Mouse (Mus musculus) bone marrow macrophage, adult 2 months (primary cell): ENCODE measurements around the gene Lamtor4. TPM values are rescaled to one million over a fixed set of nuclear protein-coding genes. Genes with fewer than 3 reads are reported as not detected.
A peak's percentile ranks its signal among the peaks of the same experiment; 100 is the strongest.

ENCODE experiments used
- H3K27ac ChIP-seq: 2 replicates; pipeline ENCODE4 v1.5.1; 2012; ENCODE audit warnings: low read depth, low read length; ENCODE audit not compliant: insufficient read depth
- H3K4me1 ChIP-seq: 2 replicates; pipeline ENCODE4 v1.6.1; 2012; ENCODE audit warnings: low read length; ENCODE audit not compliant: control insufficient read depth, insufficient read depth
- H3K4me3 ChIP-seq: 2 replicates; pipeline ENCODE4 v1.5.1; 2012; ENCODE audit warnings: mild to moderate bottlenecking, low read length, moderate library complexity; ENCODE audit not compliant: insufficient read depth
- CTCF ChIP-seq: IDR thresholded peaks from 2 replicates; pipeline ENCODE4 v1.5.1; 2012; ENCODE audit warnings: low read depth, mild to moderate bottlenecking, low read length, moderate library complexity
- POLR2A ChIP-seq: IDR thresholded peaks from 2 replicates; pipeline ENCODE4 v1.6.1; 2012; ENCODE audit warnings: mild to moderate bottlenecking, low read depth, low read length, borderline replicate concordance
- polyA plus RNA-seq: library from polyadenylated mRNA; stranded (reverse); fragments of >200 nt; gene quantifications from 2 replicates; pipeline ENCODE4 v1.2.4, GENCODE M21; 2012; ENCODE audit not compliant: missing spikeins, insufficient read depth, insufficient read length

Lamtor4 gene
- polyA plus RNA-seq, 1 experiment, result 96.8 TPM

- TF ChIP-seq CTCF (no peak), POLR2A (no peak)
- Histone ChIP-seq H3K4me1 (peaks cover 48% of the 10 kb centered on the region), H3K4me3 (no peak overlapping the region), H3K27ac (no peak overlapping the region)
Measured at GRCm38 (mm10) chr5:138258993-138259392, 3.7 kb downstream of the Lamtor4 start.

- Histone ChIP-seq H3K4me3 (no peak overlapping the region), H3K27ac (no peak overlapping the region), H3K4me1 (peaks cover 47% of the 10 kb centered on the region)
- no peak for TF ChIP-seq POLR2A
- TF ChIP-seq CTCF, result no peak
Measured at GRCm38 (mm10) chr5:138260051-138260450, 4.8 kb downstream of the Lamtor4 start.

DNA sequence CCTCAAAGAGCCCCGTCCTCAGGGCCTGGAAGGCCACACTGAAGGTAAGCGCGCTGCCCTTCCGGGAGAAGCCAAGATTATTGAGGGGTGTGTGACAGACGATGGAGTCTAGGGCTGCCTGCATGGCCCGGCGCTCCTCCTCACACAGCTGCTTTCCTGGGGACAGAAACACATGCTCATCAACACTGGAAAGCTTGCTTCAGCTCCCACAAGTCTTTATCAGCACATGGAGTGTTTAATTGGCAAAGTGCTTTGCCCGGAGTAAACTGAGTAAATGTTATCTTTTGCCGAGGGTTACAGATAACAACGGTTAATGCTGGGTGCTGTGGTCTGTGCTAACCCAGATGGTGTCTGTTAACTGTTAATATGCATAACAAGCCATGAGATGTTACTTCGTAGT lies 5.6 kb downstream of the Lamtor4 start:
- TF ChIP-seq CTCF, result no peak
- TF ChIP-seq POLR2A, result no peak
- Histone ChIP-seq H3K4me1 (peaks cover 51% of the 10 kb centered on the region), H3K4me3 (no peak overlapping the region), H3K27ac (no peak overlapping the region)

DNA sequence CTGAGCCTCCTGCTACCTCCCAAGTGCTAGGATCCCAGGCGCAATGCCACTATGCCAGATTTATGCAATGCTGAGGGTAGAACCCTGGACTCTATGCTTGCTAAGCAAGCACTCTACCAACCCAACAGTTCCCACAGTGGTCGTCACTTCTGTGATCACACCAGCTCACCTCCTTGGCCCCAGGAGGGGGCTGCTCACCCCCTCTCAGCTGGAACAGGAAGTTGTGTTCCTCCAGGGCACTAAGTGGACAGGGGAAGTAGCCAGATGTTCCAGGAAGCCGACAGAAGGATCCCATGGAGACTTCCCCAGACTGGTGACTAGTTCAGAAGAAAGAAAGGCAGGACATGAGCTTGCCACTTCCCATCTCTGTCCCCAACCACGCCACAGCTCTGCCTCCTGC lies 6.7 kb downstream of the Lamtor4 start:
- peak overlapping the region; percentile 65 for H3K27ac ChIP-seq
- peaks cover 46% of the 10 kb centered on the region for H3K4me1 ChIP-seq
- TF ChIP-seq CTCF, result no peak
- peak overlapping the region; percentile 88 for H3K4me3 ChIP-seq

GRCm38 (mm10) chr5:138262582-138263240 lies 7.4 kb downstream of the Lamtor4 start:
- TF ChIP-seq POLR2A (no peak), CTCF (no peak)

DNA sequence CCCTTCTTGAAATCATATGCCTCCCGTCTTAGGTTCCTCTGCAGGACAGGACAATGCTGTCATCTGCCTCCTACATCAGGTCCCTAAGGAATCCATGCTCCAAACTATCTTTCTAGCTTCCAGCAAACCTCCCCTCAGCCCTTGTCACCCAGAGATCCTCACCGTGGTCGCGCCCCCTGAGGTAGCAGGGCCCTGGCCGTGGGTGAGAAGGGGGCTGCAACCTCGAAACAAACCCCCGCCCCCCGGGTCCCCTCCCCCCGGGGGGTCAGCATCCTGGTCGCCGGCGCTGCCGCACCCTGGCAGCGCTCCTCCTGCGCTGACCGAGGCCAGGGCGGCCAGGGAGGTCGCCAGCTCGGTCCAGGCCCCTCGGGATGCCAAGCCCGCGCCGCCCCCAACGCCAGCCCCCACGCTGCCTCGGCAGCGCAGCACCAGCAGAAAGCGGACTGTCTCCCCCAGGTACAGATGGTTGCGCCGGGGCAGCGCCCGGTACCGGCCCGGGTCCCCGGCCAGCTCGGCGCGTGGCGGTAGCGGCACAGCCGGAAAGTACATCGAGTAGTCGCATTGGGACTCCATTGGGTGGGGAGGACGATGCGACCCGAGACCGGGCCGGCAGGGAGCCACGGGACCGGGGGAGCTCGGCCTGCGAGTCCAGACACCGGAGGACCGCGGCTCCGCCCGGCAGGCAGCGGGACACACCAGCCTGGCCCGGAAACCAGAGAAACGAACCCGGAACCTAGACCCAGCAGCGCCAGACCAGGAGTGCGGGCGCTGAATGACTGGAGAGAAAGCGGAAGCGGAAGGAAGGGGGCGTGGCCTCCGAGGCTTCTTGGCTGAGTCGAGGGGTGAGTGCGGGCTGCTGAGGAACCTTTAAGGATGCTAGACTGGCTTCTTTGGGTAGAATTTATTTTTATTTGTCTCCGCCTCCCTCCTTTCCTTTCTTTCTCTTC lies 8.3 kb downstream of the Lamtor4 start, which contains the start of gene BC037034:
Gene BC037034, minus strand, starts transcription at position 774 of the 947 bp plus-strand sequence.
- peak; percentile 80; the same call in 1 of the 2 replicates for TF ChIP-seq POLR2A
- TF ChIP-seq CTCF, result no peak
- Histone ChIP-seq H3K4me1 (peaks cover 32% of the 10 kb centered on the region), H3K4me3 (peak within 1 kb of the TSS; percentile 88), H3K27ac (peak within 1 kb of the TSS; percentile 91)

More at GRCm38 (mm10) chr5:138262582-138263240, 7.4 kb downstream of the Lamtor4 start:
- Histone ChIP-seq H3K4me3 (peak overlapping the region; percentile 88), H3K27ac (peak overlapping the region; percentile 65), H3K4me1 (peaks cover 40% of the 10 kb centered on the region)

DNA sequence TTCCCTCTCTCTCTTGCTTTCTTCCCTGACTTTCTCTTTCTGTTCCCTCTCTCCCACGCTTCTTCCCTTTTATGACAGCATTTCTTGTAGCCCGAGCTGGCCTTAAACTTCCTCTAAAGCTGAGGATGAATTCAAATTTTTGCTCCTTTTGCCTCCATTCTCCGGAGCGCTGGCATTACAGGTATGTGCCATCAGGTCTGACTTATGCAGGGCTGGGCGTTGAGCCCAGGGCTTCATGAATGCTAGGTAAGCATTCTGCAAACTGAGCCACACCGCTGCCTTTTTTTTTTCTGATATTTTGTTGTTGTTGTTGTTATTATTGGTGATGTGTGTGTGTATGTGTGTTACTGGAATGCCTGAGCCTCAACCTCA lies 8.9 kb downstream of the Lamtor4 start:
- TF ChIP-seq CTCF (no peak), POLR2A (no peak)
- Histone ChIP-seq H3K4me1 (peaks cover 25% of the 10 kb centered on the region), H3K27ac (peak overlapping the region; percentile 91), H3K4me3 (peak overlapping the region; percentile 88)

- Histone ChIP-seq H3K4me3 (no peak overlapping the region), H3K27ac (no peak overlapping the region), H3K4me1 (peaks cover 22% of the 10 kb centered on the region)
- no peak for TF ChIP-seq POLR2A
- no peak for TF ChIP-seq CTCF
Measured at GRCm38 (mm10) chr5:138265712-138266111, 10.4 kb downstream of the Lamtor4 start.

- peaks cover 13% of the 10 kb centered on the region for H3K4me1 ChIP-seq
- TF ChIP-seq CTCF (no peak), POLR2A (no peak)
- no peak overlapping the region for H3K4me3 ChIP-seq
Measured at GRCm38 (mm10) chr5:138267114-138267513, 11.8 kb downstream of the Lamtor4 start.

DNA sequence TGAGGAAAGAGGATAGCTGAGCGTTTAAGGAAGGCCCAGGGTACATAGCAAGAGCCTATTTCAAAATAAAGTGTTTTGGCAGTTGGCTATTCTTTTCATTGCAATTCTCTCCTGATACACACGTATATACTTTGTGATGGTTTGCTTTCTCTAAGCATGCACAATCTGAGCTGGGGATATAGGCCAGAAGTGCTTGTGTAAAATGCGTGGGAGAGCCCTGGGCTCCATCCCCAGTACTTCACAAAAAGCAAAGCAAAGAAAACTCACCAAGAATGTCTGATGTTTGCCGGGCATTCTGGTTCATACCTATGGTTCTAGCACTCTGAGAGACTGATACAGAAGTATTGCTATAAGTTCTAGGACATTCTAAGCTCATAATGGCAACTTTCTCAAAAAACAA lies 13.7 kb downstream of the Lamtor4 start:
- no peak overlapping the region for H3K4me3 ChIP-seq
- no peak for TF ChIP-seq CTCF
- TF ChIP-seq POLR2A, result no peak
- peaks cover 9% of the 10 kb centered on the region for H3K4me1 ChIP-seq
- no peak overlapping the region for H3K27ac ChIP-seq

More at GRCm38 (mm10) chr5:138267114-138267513, 11.8 kb downstream of the Lamtor4 start:
- no peak overlapping the region for H3K27ac ChIP-seq
